Mouse (Mus musculus) hindbrain, embryonic 15.5 days (tissue): ENCODE measurements around the gene Gm10338. TPM values are rescaled to one million over a fixed set of nuclear protein-coding genes. Genes with fewer than 3 reads are reported as not detected.
A peak's percentile ranks its signal among the peaks of the same experiment; 100 is the strongest.
"Not testable (repeated sequence)": the region's sequence is repeated elsewhere in the genome, so short reads cannot be mapped to it uniquely, and the experiment has no call there.

Experiments used
- ATAC-seq: fragments of 200-750 bp; cut with Nextera tagmentation; 2 replicates; pipeline ENCODE4 v1.8.0; 2017; ENCODE audit warnings: low read depth, moderate number of reproducible peaks, moderate TSS enrichment; ENCODE audit not compliant: low FRiP score
- H3K27ac ChIP-seq: fragments of 300-500 bp; sonication (generic); replicated peaks from 2 replicates; pipeline ENCODE4 v1.5.1; 2015; ENCODE audit warnings: mild to moderate bottlenecking, inconsistent platforms
- H3K27me3 ChIP-seq: fragments of 300-500 bp; sonication (generic); 2 replicates; pipeline ENCODE4 v1.6.1; 2015; ENCODE audit warnings: control low read depth, inconsistent platforms
- H3K36me3 ChIP-seq: fragments of 300-500 bp; sonication (generic); 2 replicates; pipeline ENCODE4 v1.6.1; 2015; ENCODE audit warnings: control low read depth, inconsistent platforms
- H3K4me1 ChIP-seq: fragments of 300-500 bp; sonication (generic); replicated peaks from 2 replicates; pipeline ENCODE4 v1.6.1; 2015; ENCODE audit warnings: control low read depth, inconsistent platforms
- H3K4me2 ChIP-seq: fragments of 300-500 bp; sonication (generic); 2 replicates; pipeline ENCODE4 v1.6.1; 2015; ENCODE audit warnings: moderate library complexity, mild to moderate bottlenecking, inconsistent platforms
- H3K4me3 ChIP-seq: fragments of 300-500 bp; sonication (generic); 2 replicates; pipeline ENCODE4 v1.5.1; 2015; ENCODE audit warnings: mild to moderate bottlenecking, inconsistent platforms
- H3K9ac ChIP-seq: fragments of 300-500 bp; sonication (generic); 2 replicates; pipeline ENCODE4 v1.6.1; 2015; ENCODE audit warnings: inconsistent platforms
- H3K9me3 ChIP-seq: fragments of 300-500 bp; sonication (generic); 2 replicates; pipeline ENCODE4 v1.6.1; 2016; ENCODE audit warnings: control low read depth, inconsistent platforms
- WGBS: fragments of 180-500 bp; shearing (Covaris S2); methylation state at CpG from one replicate; pipeline ENCODE4 v1.1.7; 2015; 5-methylcytosine and 5-hydroxymethylcytosine counted together
- polyA plus RNA-seq: library from polyadenylated mRNA; unstranded; fragments of >200 nt; fragmentation: Nextera tagmentation; extraction: Ambion mirVana; gene quantifications from 2 replicates; pipeline ENCODE4 v1.2.1, GENCODE M21; 2015

Gene Gm10338
- polyA plus RNA-seq, result not detected in 2 replicates

- no CpG with 5 or more reads among the region's 2 CpGs for WGBS
- H3K9ac ChIP-seq, H3K9me3 ChIP-seq, H3K4me2 ChIP-seq, H3K36me3 ChIP-seq, H3K4me3 ChIP-seq, H3K27me3 ChIP-seq, H3K27ac ChIP-seq, ATAC-seq, H3K4me1 ChIP-seq: not testable (repeated sequence)
Measured at GRCm38 (mm10) chr14:7595492-7595891, at the start of gene Gm10338. Gm10338 (minus strand) TSS chr14:7595592.

GRCm38 (mm10) chr14:7643872-7644271 is 48.5 kb upstream of the Gm10338 start, which contains the start of gene Gm10128:
Gm10128 (minus strand) TSS chr14:7643972.
- H3K4me3 ChIP-seq, H3K4me1 ChIP-seq, H3K27me3 ChIP-seq, H3K9me3 ChIP-seq, H3K36me3 ChIP-seq, ATAC-seq, H3K27ac ChIP-seq, H3K9ac ChIP-seq, H3K4me2 ChIP-seq: not testable (repeated sequence)
- no CpG with 5 or more reads among the region's 2 CpGs for WGBS

DNA sequence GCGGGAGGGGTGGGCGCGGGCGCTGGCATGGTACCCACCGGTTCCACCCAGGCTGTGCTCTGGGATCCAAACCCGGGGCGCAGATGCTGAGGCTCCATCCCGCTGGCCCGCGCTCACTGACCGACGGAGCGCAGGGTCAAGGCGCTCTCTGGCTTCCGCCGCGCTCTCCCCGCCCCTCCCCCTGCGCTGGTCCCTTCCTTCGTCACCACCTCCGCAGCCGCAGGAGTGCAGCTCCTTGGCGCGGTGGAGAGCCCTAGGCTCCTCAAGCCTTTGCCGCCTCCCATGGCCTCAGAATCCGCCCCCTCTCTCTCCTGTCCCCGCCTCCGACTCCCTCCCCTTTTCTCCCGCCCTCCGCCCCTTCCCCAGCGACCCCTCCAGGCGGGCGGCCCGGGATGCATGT is 27.0 kb downstream of the Gm10338 start, which contains the start of gene Gm3558:
TSS of gene Gm3558 (minus strand) at position 185 of the 400 bp plus-strand sequence.
- H3K9me3 ChIP-seq, H3K4me1 ChIP-seq, ATAC-seq, H3K27ac ChIP-seq, H3K27me3 ChIP-seq, H3K36me3 ChIP-seq: not testable (repeated sequence)
- peak within 1 kb of the TSS; percentile 69 for H3K4me2 ChIP-seq
- H3K4me3 ChIP-seq, result peak within 1 kb of the TSS; percentile 51
- WGBS, result no CpG with 5 or more reads among the region's 34 CpGs
- peak within 1 kb of the TSS; percentile 58 for H3K9ac ChIP-seq

- peak overlapping the region; percentile 58 for H3K9ac ChIP-seq
- H3K4me1 ChIP-seq, H3K36me3 ChIP-seq, H3K27me3 ChIP-seq, H3K9me3 ChIP-seq, ATAC-seq, H3K27ac ChIP-seq: not testable (repeated sequence)
- peak overlapping the region; percentile 69 for H3K4me2 ChIP-seq
- H3K4me3 ChIP-seq, result peak overlapping the region; percentile 51
- 1% methylated on average over 21 of the region's 27 CpGs for WGBS
Measured at GRCm38 (mm10) chr14:7567890-7568289, 27.5 kb downstream of the Gm10338 start.

DNA sequence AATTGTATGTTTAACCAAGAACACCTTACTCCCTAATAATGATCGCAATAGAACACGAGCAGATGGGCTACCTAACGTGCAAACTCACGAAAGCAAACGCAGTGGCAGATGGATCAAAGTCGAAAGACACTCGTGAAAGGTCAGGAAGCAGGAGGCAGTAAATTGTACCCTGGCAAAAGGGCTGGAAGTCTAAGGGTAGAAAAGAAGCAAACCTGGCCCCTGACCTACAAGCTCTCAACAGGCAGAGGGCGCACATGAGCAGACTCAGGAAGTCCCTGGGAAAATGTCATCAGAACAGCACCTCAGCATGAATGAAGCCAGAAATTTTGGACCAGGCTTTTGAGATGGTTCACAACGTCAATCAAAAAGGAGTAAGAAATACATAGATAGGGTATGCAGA is 28.1 kb downstream of the Gm10338 start:
- H3K27ac ChIP-seq, H3K9ac ChIP-seq, H3K4me1 ChIP-seq, H3K4me2 ChIP-seq, ATAC-seq, H3K27me3 ChIP-seq, H3K4me3 ChIP-seq, H3K36me3 ChIP-seq, H3K9me3 ChIP-seq: not testable (repeated sequence)
- WGBS, result 2% methylated on average over 7 of the region's 9 CpGs

Other genes starting within 250 kb of the Gm10338 start
- gene Gm8374, start 230.5 kb downstream of the Gm10338 start, polyA plus RNA-seq, result not detected in 2 replicates
- gene Gm3755, start 144.7 kb downstream of the Gm10338 start, polyA plus RNA-seq, result 0.13 TPM in 1 of 2 replicates, not detected in the other
- gene Gm3752, start 111.8 kb downstream of the Gm10338 start, polyA plus RNA-seq, result 16.2 and 17.3 TPM in 2 replicates
- 5.2 and 6.4 TPM in 2 replicates for gene Gm3558, start 27.0 kb downstream of the Gm10338 start, polyA plus RNA-seq
- not detected in 2 replicates for gene Gm10128, start 48.4 kb upstream of the Gm10338 start, polyA plus RNA-seq
- 0.49 and 0.52 TPM in 2 replicates for gene Gm26661, start 196.0 kb upstream of the Gm10338 start, polyA plus RNA-seq
- gene Flnb, start 222.4 kb upstream of the Gm10338 start, polyA plus RNA-seq, result 7.8 and 22.5 TPM in 2 replicates